10 mouse cellular contexts compared by ENCODE assay signal in genomic region chr11:58643350-58643749, GRCm38 (mm10). TPM values are rescaled to one million over a fixed set of nuclear protein-coding genes. Genes with fewer than 3 reads are reported as not detected.
DNase-seq lines count a peak whose midpoint lies in the region; ATAC-seq and TF ChIP-seq lines count a peak whose summit lies in the region.
"Had no signal": no experiment of that assay in that cellular context is flagged by ENCODE, and none has a peak within 500 bp of the region (broad histone marks: within the 10 kb centered on the region; RNA-seq: fewer than 3 reads in every experiment).

No protein-coding gene starts in this region.

- peaks cover 11% of the 10 kb centered on the region; the same call in 1 of the 2 replicates for H3K27me3 ChIP-seq in intestine, embryonic 14.5 days (replicated peaks; ENCODE audit: control insufficient read depth, insufficient read depth, low read length)
- peaks cover 11% of the 10 kb centered on the region for H3K27me3 ChIP-seq in intestine, embryonic 16.5 days (replicated peaks; ENCODE audit: control insufficient read depth, insufficient read depth, low read length)
- H3K27me3 ChIP-seq in E14TG2a.4 (ENCODE audit: insufficient read depth, low read length): peaks cover 34% of the 10 kb centered on the region
- no peaks in the 10 kb centered on the region for H3K27me3 ChIP-seq in liver, embryonic 13.5 days
- no peaks in the 10 kb centered on the region for H3K27me3 ChIP-seq in midbrain, embryonic 16.5 days (ENCODE audit: control insufficient read depth, insufficient read depth, low read depth, low read length)

- H3K9ac ChIP-seq in intestine, embryonic 14.5 days (ENCODE audit: low read length): no peak overlapping the region
- H3K9ac ChIP-seq in intestine, embryonic 16.5 days (ENCODE audit: low read depth, low read length): no peak overlapping the region
- H3K9ac ChIP-seq in liver, embryonic 13.5 days: peak overlapping the region; percentile 80
- H3K9ac ChIP-seq in midbrain, embryonic 16.5 days (ENCODE audit: low read depth, low read length): no peak overlapping the region
- H3K9ac ChIP-seq: heart, embryonic 15.5 days had no signal

- H3K4me2 ChIP-seq in intestine, embryonic 14.5 days (ENCODE audit: low read length): no peak overlapping the region
- H3K4me2 ChIP-seq in intestine, embryonic 16.5 days (ENCODE audit: low read depth, low read length): no peak overlapping the region
- peak overlapping the region; percentile 87 for H3K4me2 ChIP-seq in liver, embryonic 13.5 days
- H3K4me2 ChIP-seq in midbrain, embryonic 16.5 days (ENCODE audit: low read length): no peak overlapping the region
- H3K4me2 ChIP-seq: heart, embryonic 15.5 days had no signal

- H3K27ac ChIP-seq in intestine, embryonic 14.5 days (ENCODE audit: low read depth): no peak overlapping the region
- no peak overlapping the region for H3K27ac ChIP-seq in intestine, embryonic 16.5 days (ENCODE audit: low read length)
- H3K27ac ChIP-seq in liver, embryonic 13.5 days: peak overlapping the region; percentile 100
- H3K27ac ChIP-seq in midbrain, embryonic 16.5 days (ENCODE audit: low read length): no peak overlapping the region
- H3K27ac ChIP-seq: heart, embryonic 15.5 days had no signal

- no peak for ATAC-seq in intestine, embryonic 14.5 days (replicated peaks; ENCODE audit: low FRiP score, low TSS enrichment, low read depth)
- ATAC-seq in intestine, embryonic 16.5 days: no peak
- no peak for ATAC-seq in liver, embryonic 13.5 days (ENCODE audit: low read depth)
- ATAC-seq in midbrain, embryonic 16.5 days: no peak

- H3K4me3 ChIP-seq in intestine, embryonic 14.5 days (ENCODE audit: low read depth, low read length): no peak overlapping the region
- H3K4me3 ChIP-seq in intestine, embryonic 16.5 days (ENCODE audit: low read length): no peak overlapping the region
- H3K4me3 ChIP-seq in E14TG2a.4 (replicated peaks; ENCODE audit: low read length): no peak overlapping the region
- peak overlapping the region; percentile 78 for H3K4me3 ChIP-seq in liver, embryonic 13.5 days (replicated peaks)
- no peak overlapping the region for H3K4me3 ChIP-seq in midbrain, embryonic 16.5 days (ENCODE audit: low read depth, low read length)
- H3K4me3 ChIP-seq: heart, embryonic 15.5 days; myocyte had no signal

- 42% methylated on average over 6 of the region's 6 CpGs for WGBS in intestine, embryonic 14.5 days
- WGBS in intestine, embryonic 16.5 days: 36% methylated on average over 6 of the region's 6 CpGs
- WGBS in liver, embryonic 13.5 days (ENCODE audit: insufficient replicate concordance): 25% methylated on average over 6 of the region's 6 CpGs
- 37% methylated on average over 6 of the region's 6 CpGs for WGBS in midbrain, embryonic 16.5 days

- H3K36me3 ChIP-seq in intestine, embryonic 14.5 days (ENCODE audit: control insufficient read depth, insufficient read depth, low read length): no peaks in the 10 kb centered on the region
- H3K36me3 ChIP-seq in intestine, embryonic 16.5 days (ENCODE audit: control insufficient read depth, insufficient read depth, low read length): no peaks in the 10 kb centered on the region
- H3K36me3 ChIP-seq in E14TG2a.4 (ENCODE audit: insufficient read depth, low read length): no peaks in the 10 kb centered on the region
- peaks cover 56% of the 10 kb centered on the region for H3K36me3 ChIP-seq in liver, embryonic 13.5 days
- H3K36me3 ChIP-seq in midbrain, embryonic 16.5 days (ENCODE audit: control insufficient read depth, insufficient read depth, low read length): no peaks in the 10 kb centered on the region
- H3K36me3 ChIP-seq: heart, embryonic 15.5 days had no signal

- no peaks in the 10 kb centered on the region for H3K9me3 ChIP-seq in intestine, embryonic 14.5 days (ENCODE audit: control insufficient read depth, low read length)
- no peaks in the 10 kb centered on the region for H3K9me3 ChIP-seq in intestine, embryonic 16.5 days (ENCODE audit: control insufficient read depth, low read length)
- H3K9me3 ChIP-seq in E14TG2a.4 (ENCODE audit: low read length): no peaks in the 10 kb centered on the region
- no peaks in the 10 kb centered on the region for H3K9me3 ChIP-seq in liver, embryonic 13.5 days (replicated peaks)
- no peaks in the 10 kb centered on the region for H3K9me3 ChIP-seq in midbrain, embryonic 16.5 days (replicated peaks; ENCODE audit: control insufficient read depth, low read length, poor library complexity, severe bottlenecking)
- H3K9me3 ChIP-seq: heart, embryonic 15.5 days had no signal

- peak; percentile 61 for DNase-seq in intestine, embryonic 14.5 days (ENCODE audit: low spot score)
- peak; percentile 90 for DNase-seq in ZHBTc4 (ENCODE audit: low read depth, low spot score)
- DNase-seq in frontal cortex, postnatal 10 days (ENCODE audit: low spot score in 2 of 2): peak; percentile 9 to 11
- DNase-seq in liver, embryonic 13.5 days: peak; percentile 78
- DNase-seq in spleen, adult 12 weeks (ENCODE audit: low spot score): peak; percentile 74

- peak; percentile 81 for TF ChIP-seq CTCF in E14TG2a.4 (conservative IDR thresholded peaks at IDR 0.05; ENCODE audit: low read length)

- H3K4me1 ChIP-seq in intestine, embryonic 14.5 days (replicated peaks; ENCODE audit: control insufficient read depth, insufficient read depth, low read length): peaks cover 6% of the 10 kb centered on the region; the same call in 1 of the 2 replicates
- H3K4me1 ChIP-seq in intestine, embryonic 16.5 days (ENCODE audit: control insufficient read depth, insufficient read depth, low read length): peaks cover 7% of the 10 kb centered on the region
- H3K4me1 ChIP-seq in E14TG2a.4 (replicated peaks; ENCODE audit: low read depth, low read length): no peaks in the 10 kb centered on the region; the same call in 1 of the 2 replicates
- H3K4me1 ChIP-seq in liver, embryonic 13.5 days (replicated peaks): peaks cover 48% of the 10 kb centered on the region
- H3K4me1 ChIP-seq in midbrain, embryonic 16.5 days (ENCODE audit: control insufficient read depth, insufficient read depth, low read length): peaks cover 8% of the 10 kb centered on the region; the same call in 1 of the 2 replicates

RNA-seq across cellular contexts. Expression of gene Trim58, which starts 3.1 kb away (rescaled TPM):
- 0.08 and 0.16 TPM in 2 replicates for polyA plus RNA-seq in intestine, embryonic 14.5 days (2014; fragmentation: Nextera tagmentation; extraction: Ambion mirVana)
- 0.12 and 0.27 TPM in 2 replicates for polyA plus RNA-seq in intestine, embryonic 16.5 days (2015; fragmentation: Nextera tagmentation; extraction: Ambion mirVana)
- polyA plus RNA-seq in liver, embryonic 13.5 days (2015; fragmentation: Nextera tagmentation; extraction: Ambion mirVana): 9.2 and 12.4 TPM in 2 replicates
- polyA plus RNA-seq in midbrain, embryonic 16.5 days (2015; fragmentation: Nextera tagmentation; extraction: Ambion mirVana): 0.15 and 0.19 TPM in 2 replicates
- polyA plus RNA-seq: myocyte had no signal

RNA-seq across cellular contexts. Expression of gene Olfr323, which starts 13.0 kb away (rescaled TPM):
- polyA plus RNA-seq in intestine, embryonic 14.5 days (2014; fragmentation: Nextera tagmentation; extraction: Ambion mirVana): 0.12 TPM in 1 of 2 replicates, not detected in the other
- polyA plus RNA-seq in intestine, embryonic 16.5 days (2015; fragmentation: Nextera tagmentation; extraction: Ambion mirVana): not detected in 2 replicates
- polyA plus RNA-seq in liver, embryonic 13.5 days (2015; fragmentation: Nextera tagmentation; extraction: Ambion mirVana): not detected in 2 replicates
- not detected in 2 replicates for polyA plus RNA-seq in midbrain, embryonic 16.5 days (2015; fragmentation: Nextera tagmentation; extraction: Ambion mirVana)
- polyA plus RNA-seq: heart, embryonic 15.5 days; myocyte had no signal

RNA-seq across cellular contexts. Expression of gene Olfr322, which starts 15.2 kb away (rescaled TPM):
- polyA plus RNA-seq in intestine, embryonic 14.5 days (2014; fragmentation: Nextera tagmentation; extraction: Ambion mirVana): not detected in 2 replicates
- polyA plus RNA-seq in intestine, embryonic 16.5 days (2015; fragmentation: Nextera tagmentation; extraction: Ambion mirVana): not detected in 2 replicates
- not detected in 2 replicates for polyA plus RNA-seq in liver, embryonic 13.5 days (2015; fragmentation: Nextera tagmentation; extraction: Ambion mirVana)
- polyA plus RNA-seq in midbrain, embryonic 16.5 days (2015; fragmentation: Nextera tagmentation; extraction: Ambion mirVana): not detected in 2 replicates
- polyA plus RNA-seq: heart, embryonic 15.5 days; myocyte had no signal

RNA-seq across cellular contexts. Expression of gene 2210407C18Rik, which starts 27.5 kb away (rescaled TPM):
- 0.22 TPM in 1 of 2 replicates, not detected in the other for polyA plus RNA-seq in intestine, embryonic 14.5 days (2014; fragmentation: Nextera tagmentation; extraction: Ambion mirVana)
- polyA plus RNA-seq in intestine, embryonic 16.5 days (2015; fragmentation: Nextera tagmentation; extraction: Ambion mirVana): 0.51 TPM in 1 of 2 replicates, not detected in the other
- polyA plus RNA-seq in liver, embryonic 13.5 days (2015; fragmentation: Nextera tagmentation; extraction: Ambion mirVana): not detected in 2 replicates
- polyA plus RNA-seq in midbrain, embryonic 16.5 days (2015; fragmentation: Nextera tagmentation; extraction: Ambion mirVana): not detected in 2 replicates
- polyA plus RNA-seq: heart, embryonic 15.5 days; myocyte had no signal

RNA-seq across cellular contexts. Expression of gene Olfr320, which starts 37.5 kb away (rescaled TPM):
- not detected in 2 replicates for polyA plus RNA-seq in intestine, embryonic 14.5 days (2014; fragmentation: Nextera tagmentation; extraction: Ambion mirVana)
- polyA plus RNA-seq in intestine, embryonic 16.5 days (2015; fragmentation: Nextera tagmentation; extraction: Ambion mirVana): not detected in 2 replicates
- polyA plus RNA-seq in liver, embryonic 13.5 days (2015; fragmentation: Nextera tagmentation; extraction: Ambion mirVana): not detected in 2 replicates
- not detected in 2 replicates for polyA plus RNA-seq in midbrain, embryonic 16.5 days (2015; fragmentation: Nextera tagmentation; extraction: Ambion mirVana)
- polyA plus RNA-seq: heart, embryonic 15.5 days; myocyte had no signal

Comparison
In these comparisons a context has a peak if more than half of its experiments do, and no peak if none do; other contexts are left out.
1. DNase-seq: peak in every context shown above with its lines; median percentile 90 in ZHBTc4; 78 in liver, embryonic 13.5 days; 74 in spleen, adult 12 weeks; 61 in intestine, embryonic 14.5 days; 10 in frontal cortex, postnatal 10 days.